Mouse (Mus musculus): ENCODE data around the gene Palm2. TPM values are rescaled to one million over a fixed set of nuclear protein-coding genes. Genes with fewer than 3 reads are reported as not detected.
A peak's percentile ranks its signal among the peaks of the same experiment; 100 is the strongest.

Gene Palm2
- polyA plus RNA-seq, 1 experiment from 2014 or later: 20.2 TPM

GRCm38 (mm10) chr4:57622816-57623215 is 188.8 kb downstream of the Palm2 start:
- Histone ChIP-seq H3K27me3 (no peaks in the 10 kb centered on the region), H3K4me1 (replicated peaks) (peaks cover 37% of the 10 kb centered on the region), H3K4me3 (no peak overlapping the region), H3K9me3 (replicated peaks) (no peaks in the 10 kb centered on the region), H3K4me2 (peak overlapping the region; percentile 39), H3K36me3 (no peaks in the 10 kb centered on the region; the same call in 1 of the 2 replicates), H3K27ac (peak overlapping the region; percentile 86), H3K9ac (no peak overlapping the region)
- ATAC-seq (replicated peaks; ENCODE audit: insufficient number of reproducible peaks, insufficient read depth, low FRiP score, low read depth): peak; percentile 79; the same call in 1 of the 2 replicates
- 35% methylated on average over 7 of the region's 7 CpGs for WGBS

- Histone ChIP-seq H3K36me3 (no peaks in the 10 kb centered on the region; the same call in 1 of the 2 replicates), H3K9ac (no peak overlapping the region), H3K27ac (0 out of 2 replicates have a peak overlapping the region, but pooled peaks have one; percentile 86), H3K27me3 (no peaks in the 10 kb centered on the region), H3K9me3 (replicated peaks) (no peaks in the 10 kb centered on the region), H3K4me2 (no peak overlapping the region), H3K4me1 (replicated peaks) (peaks cover 45% of the 10 kb centered on the region), H3K4me3 (no peak overlapping the region)
- no peak for ATAC-seq (replicated peaks; ENCODE audit: insufficient number of reproducible peaks, insufficient read depth, low FRiP score, low read depth)
- 73% methylated on average over 2 of the region's 2 CpGs for WGBS
These were observed 190.8 kb downstream of the Palm2 start for GRCm38 (mm10) chr4:57624819-57625218.

DNA sequence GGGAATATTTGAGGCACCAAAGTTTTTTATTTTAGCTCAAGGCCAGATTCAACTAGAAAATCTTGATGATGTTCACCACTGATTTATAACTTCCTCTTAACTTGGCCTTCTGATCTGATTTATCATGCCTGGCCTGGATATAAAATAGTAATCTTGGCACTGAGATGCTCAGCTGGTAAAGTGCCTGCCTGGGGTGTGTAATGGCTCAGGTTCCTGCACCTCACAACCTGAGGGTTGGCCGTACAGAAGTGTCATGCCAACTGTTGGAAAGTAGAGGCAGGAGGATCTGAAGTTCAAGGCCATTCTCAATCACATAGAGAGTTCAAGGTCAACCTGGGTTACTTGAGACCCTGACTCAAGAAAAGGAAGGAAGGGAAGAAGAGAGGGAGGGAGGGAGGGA is 191.3 kb downstream of the Palm2 start:
- no peak overlapping the region for H3K4me3 ChIP-seq
- WGBS: 86% methylated on average over 1 of the region's 1 CpGs
- H3K27ac ChIP-seq: peak overlapping the region; percentile 86; the same call in 1 of the 2 replicates
- H3K27me3 ChIP-seq: no peaks in the 10 kb centered on the region
- H3K9me3 ChIP-seq (replicated peaks): no peaks in the 10 kb centered on the region
- H3K9ac ChIP-seq: no peak overlapping the region
- peaks cover 48% of the 10 kb centered on the region for H3K4me1 ChIP-seq (replicated peaks)
- no peak for ATAC-seq (replicated peaks; ENCODE audit: insufficient number of reproducible peaks, insufficient read depth, low FRiP score, low read depth)
- no peaks in the 10 kb centered on the region for H3K36me3 ChIP-seq
- no peak overlapping the region for H3K4me2 ChIP-seq

GRCm38 (mm10) chr4:57625756-57626155 is 191.7 kb downstream of the Palm2 start:
- no peaks in the 10 kb centered on the region for H3K36me3 ChIP-seq
- peaks cover 51% of the 10 kb centered on the region for H3K4me1 ChIP-seq (replicated peaks)
- no peak overlapping the region for H3K9ac ChIP-seq
- no peak overlapping the region for H3K4me3 ChIP-seq
- no peak overlapping the region for H3K4me2 ChIP-seq
- H3K27ac ChIP-seq: peak overlapping the region; percentile 86
- H3K9me3 ChIP-seq (replicated peaks): no peaks in the 10 kb centered on the region
- H3K27me3 ChIP-seq: no peaks in the 10 kb centered on the region
- no peak for ATAC-seq (replicated peaks; ENCODE audit: insufficient number of reproducible peaks, insufficient read depth, low FRiP score, low read depth)
- 56% methylated on average over 1 of the region's 1 CpGs for WGBS

- no peak for ATAC-seq (replicated peaks; ENCODE audit: insufficient number of reproducible peaks, insufficient read depth, low FRiP score, low read depth)
- Histone ChIP-seq H3K27ac (no peak overlapping the region), H3K4me3 (no peak overlapping the region), H3K4me2 (no peak overlapping the region), H3K27me3 (no peaks in the 10 kb centered on the region), H3K36me3 (no peaks in the 10 kb centered on the region), H3K9me3 (replicated peaks) (no peaks in the 10 kb centered on the region), H3K4me1 (replicated peaks) (peaks cover 58% of the 10 kb centered on the region), H3K9ac (no peak overlapping the region)
- WGBS: 80% methylated on average over 5 of the region's 5 CpGs
These were observed 192.9 kb downstream of the Palm2 start for GRCm38 (mm10) chr4:57626921-57627320.

DNA sequence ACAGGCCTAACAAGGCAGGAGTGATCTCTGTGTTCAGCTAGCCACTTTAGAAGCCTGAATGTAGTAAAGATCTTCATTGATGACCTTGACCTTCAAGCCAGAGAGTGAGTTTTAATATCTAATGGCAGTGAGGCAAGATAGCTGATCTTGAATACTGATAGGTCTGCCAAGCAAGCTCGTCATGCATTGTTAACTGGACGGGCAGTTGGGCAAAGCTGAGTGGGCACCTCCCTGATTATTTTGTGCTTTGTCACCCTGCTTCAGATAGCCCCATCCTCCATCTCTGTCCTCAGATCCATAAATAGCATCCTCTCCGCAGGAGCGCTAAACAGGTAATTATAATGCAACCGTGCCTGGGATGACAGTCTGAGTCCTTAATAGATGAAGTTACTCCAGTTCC is 198.3 kb downstream of the Palm2 start:
- Histone ChIP-seq H3K4me2 (no peak overlapping the region), H3K9ac (no peak overlapping the region), H3K27me3 (no peaks in the 10 kb centered on the region), H3K4me1 (replicated peaks) (peaks cover 75% of the 10 kb centered on the region), H3K27ac (peak overlapping the region; percentile 32), H3K36me3 (no peaks in the 10 kb centered on the region), H3K9me3 (replicated peaks) (no peaks in the 10 kb centered on the region), H3K4me3 (no peak overlapping the region)
- ATAC-seq (replicated peaks; ENCODE audit: insufficient number of reproducible peaks, insufficient read depth, low FRiP score, low read depth): no peak
- WGBS: 45% methylated on average over 5 of the region's 5 CpGs

- Histone ChIP-seq H3K9ac (no peak overlapping the region), H3K27me3 (no peaks in the 10 kb centered on the region), H3K36me3 (no peaks in the 10 kb centered on the region), H3K4me3 (no peak overlapping the region), H3K9me3 (replicated peaks) (no peaks in the 10 kb centered on the region), H3K4me2 (no peak overlapping the region), H3K27ac (peak overlapping the region; percentile 5; the same call in 1 of the 2 replicates), H3K4me1 (replicated peaks) (peaks cover 77% of the 10 kb centered on the region)
- 89% methylated on average over 7 of the region's 7 CpGs for WGBS
- no peak for ATAC-seq (replicated peaks; ENCODE audit: insufficient number of reproducible peaks, insufficient read depth, low FRiP score, low read depth)
These were observed 199.0 kb downstream of the Palm2 start for GRCm38 (mm10) chr4:57633052-57633451.

DNA sequence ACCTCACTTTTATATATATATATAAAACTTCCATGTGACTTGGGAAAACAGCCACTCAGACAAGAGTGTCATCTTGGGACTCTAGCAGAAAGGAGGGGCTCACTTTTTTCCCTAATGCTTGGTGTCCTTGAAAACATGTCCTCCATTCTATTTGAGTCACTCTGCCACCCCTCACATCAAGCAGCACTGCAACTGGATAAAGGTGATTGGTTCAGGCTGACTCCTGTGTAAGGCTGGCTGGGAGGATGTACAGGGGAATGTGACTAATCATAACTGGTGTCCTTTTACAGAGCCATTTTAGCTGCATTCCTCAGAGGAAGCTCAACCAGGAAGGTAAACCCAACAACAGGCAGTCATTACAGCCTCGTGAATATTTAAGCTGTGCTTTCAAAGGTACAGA is 200.9 kb downstream of the Palm2 start:
- Histone ChIP-seq H3K27me3 (no peaks in the 10 kb centered on the region), H3K4me3 (no peak overlapping the region), H3K4me1 (replicated peaks) (peaks cover 91% of the 10 kb centered on the region), H3K4me2 (no peak overlapping the region), H3K36me3 (no peaks in the 10 kb centered on the region), H3K9me3 (replicated peaks) (no peaks in the 10 kb centered on the region), H3K9ac (no peak overlapping the region), H3K27ac (peak overlapping the region; percentile 57)
- ATAC-seq (replicated peaks; ENCODE audit: insufficient number of reproducible peaks, insufficient read depth, low FRiP score, low read depth): no peak; the same call in 1 of the 2 replicates
- WGBS: 52% methylated on average over 1 of the region's 1 CpGs

DNA sequence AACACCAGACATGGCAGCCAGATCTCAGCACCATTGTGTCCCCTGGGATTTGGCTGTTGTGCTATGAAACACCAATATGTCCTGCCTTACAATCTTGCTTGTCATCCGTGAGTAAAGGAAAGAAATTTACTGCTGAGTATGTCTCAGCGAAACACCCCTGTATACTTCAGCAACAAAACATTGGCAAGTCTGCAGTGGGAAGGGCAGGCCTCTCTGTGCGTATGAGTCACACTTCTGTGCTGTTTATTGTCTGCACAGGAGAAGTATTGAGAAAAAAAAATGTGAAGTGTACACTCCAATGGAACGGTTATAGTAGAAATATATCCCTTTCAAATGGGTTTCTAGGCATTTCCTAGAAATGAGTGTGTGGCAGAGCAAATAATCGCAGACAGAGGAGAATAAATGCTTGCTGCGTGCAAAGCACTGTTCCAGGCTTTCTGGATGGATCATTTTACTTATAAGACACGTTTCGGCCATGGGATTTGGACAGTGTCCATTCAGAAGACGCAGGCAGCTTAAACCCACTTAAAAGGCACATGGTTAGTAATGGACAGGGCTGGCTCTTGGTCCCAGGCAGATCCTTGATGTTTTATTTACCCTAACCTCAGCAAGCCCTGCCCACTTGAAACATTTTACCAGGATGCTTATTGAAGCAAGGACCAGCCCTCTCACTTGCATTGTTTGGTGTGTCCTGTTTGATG is 202.9 kb downstream of the Palm2 start:
- Histone ChIP-seq H3K9me3 (replicated peaks) (no peaks in the 10 kb centered on the region), H3K27ac (no peak overlapping the region), H3K4me1 (replicated peaks) (peaks cover 84% of the 10 kb centered on the region), H3K9ac (no peak overlapping the region), H3K4me2 (0 out of 2 replicates have a peak overlapping the region, but pooled peaks have one; percentile 60), H3K36me3 (no peaks in the 10 kb centered on the region), H3K27me3 (no peaks in the 10 kb centered on the region), H3K4me3 (no peak overlapping the region)
- no peak for ATAC-seq (replicated peaks; ENCODE audit: insufficient number of reproducible peaks, insufficient read depth, low FRiP score, low read depth)
- WGBS: 53% methylated on average over 9 of the region's 9 CpGs

GRCm38 (mm10) chr4:57637636-57638386 is 203.8 kb downstream of the Palm2 start:
- H3K4me3 ChIP-seq: peak overlapping the region; percentile 31
- H3K9me3 ChIP-seq (replicated peaks): no peaks in the 10 kb centered on the region
- peak overlapping the region; percentile 44 for H3K9ac ChIP-seq
- H3K36me3 ChIP-seq: no peaks in the 10 kb centered on the region
- peak overlapping the region; percentile 60 for H3K4me2 ChIP-seq
- 25% methylated on average over 24 of the region's 24 CpGs for WGBS
- H3K4me1 ChIP-seq (replicated peaks): peaks cover 75% of the 10 kb centered on the region
- 0 out of 2 replicates have a peak, but pooled peaks have one; percentile 54 for ATAC-seq (replicated peaks; ENCODE audit: insufficient number of reproducible peaks, insufficient read depth, low FRiP score, low read depth)
- no peaks in the 10 kb centered on the region for H3K27me3 ChIP-seq
- H3K27ac ChIP-seq: peak overlapping the region; percentile 49

DNA sequence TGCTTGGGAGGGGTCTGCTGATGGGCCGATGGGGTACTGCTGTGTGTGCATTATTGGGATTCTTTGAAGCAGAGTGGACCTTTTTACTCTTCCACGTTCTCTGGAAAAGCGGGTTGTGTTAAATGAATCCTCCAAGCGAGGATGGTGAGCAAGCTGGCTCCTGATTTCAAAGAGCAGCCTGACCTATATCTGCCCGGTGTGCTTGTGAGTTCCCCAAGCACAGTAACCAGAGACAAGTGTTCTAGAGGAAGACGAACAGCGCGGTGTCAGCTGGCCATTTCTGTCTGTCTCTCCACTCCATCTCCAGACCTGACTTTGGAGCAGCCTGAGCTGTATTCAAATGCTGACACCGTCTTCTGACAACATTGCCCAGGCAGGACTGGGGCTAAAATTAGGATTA is 204.9 kb downstream of the Palm2 start:
- Histone ChIP-seq H3K9ac (no peak overlapping the region), H3K4me2 (no peak overlapping the region), H3K4me3 (no peak overlapping the region), H3K4me1 (replicated peaks) (peaks cover 64% of the 10 kb centered on the region), H3K27me3 (no peaks in the 10 kb centered on the region), H3K9me3 (replicated peaks) (no peaks in the 10 kb centered on the region), H3K36me3 (no peaks in the 10 kb centered on the region), H3K27ac (0 out of 2 replicates have a peak overlapping the region, but pooled peaks have one; percentile 10)
- ATAC-seq (replicated peaks; ENCODE audit: insufficient number of reproducible peaks, insufficient read depth, low FRiP score, low read depth): no peak; the same call in 1 of the 2 replicates
- 59% methylated on average over 9 of the region's 9 CpGs for WGBS
